Mouse (Mus musculus): ENCODE data around the gene 9130213A22Rik. TPM values are rescaled to one million over a fixed set of nuclear protein-coding genes. Genes with fewer than 3 reads are reported as not detected.

The 9130213A22Rik gene
- polyA plus RNA-seq, 1 experiment = 1.3 TPM

DNA sequence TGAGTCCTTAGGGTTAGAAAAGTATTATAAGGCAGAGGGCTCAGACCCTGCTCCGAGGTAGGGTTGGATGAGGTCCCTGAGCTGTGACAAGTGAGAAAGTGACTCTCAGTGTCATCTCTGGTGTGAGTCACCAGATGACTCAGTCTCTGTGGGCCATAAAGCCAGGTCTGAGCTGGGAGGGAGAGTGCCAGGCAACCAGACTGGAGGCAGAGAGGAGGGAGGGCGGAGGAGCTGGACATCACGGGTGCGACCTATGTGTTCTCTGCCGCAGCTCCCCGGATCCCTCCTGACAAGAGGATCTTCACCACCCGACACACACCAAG, 20.0 kb downstream of the 9130213A22Rik start:
- TF ChIP-seq GATA1 (IDR thresholded peaks at IDR 0.05; ENCODE audit: borderline replicate concordance, low read length) = no peak
- TF ChIP-seq FLI1 (IDR thresholded peaks at IDR 0.05; ENCODE audit: low read length) = no peak
- peaks cover 74% of the 10 kb centered on the region for H3K36me3 ChIP-seq (replicated peaks; ENCODE audit: low read length)
- peak overlapping the region; percentile 67 for H3K4me3 ChIP-seq (replicated peaks)
- peaks cover 92% of the 10 kb centered on the region for H3K4me1 ChIP-seq
- H3K9me3 ChIP-seq = no peaks in the 10 kb centered on the region
- no peaks in the 10 kb centered on the region for H3K27me3 ChIP-seq (replicated peaks)

DNA sequence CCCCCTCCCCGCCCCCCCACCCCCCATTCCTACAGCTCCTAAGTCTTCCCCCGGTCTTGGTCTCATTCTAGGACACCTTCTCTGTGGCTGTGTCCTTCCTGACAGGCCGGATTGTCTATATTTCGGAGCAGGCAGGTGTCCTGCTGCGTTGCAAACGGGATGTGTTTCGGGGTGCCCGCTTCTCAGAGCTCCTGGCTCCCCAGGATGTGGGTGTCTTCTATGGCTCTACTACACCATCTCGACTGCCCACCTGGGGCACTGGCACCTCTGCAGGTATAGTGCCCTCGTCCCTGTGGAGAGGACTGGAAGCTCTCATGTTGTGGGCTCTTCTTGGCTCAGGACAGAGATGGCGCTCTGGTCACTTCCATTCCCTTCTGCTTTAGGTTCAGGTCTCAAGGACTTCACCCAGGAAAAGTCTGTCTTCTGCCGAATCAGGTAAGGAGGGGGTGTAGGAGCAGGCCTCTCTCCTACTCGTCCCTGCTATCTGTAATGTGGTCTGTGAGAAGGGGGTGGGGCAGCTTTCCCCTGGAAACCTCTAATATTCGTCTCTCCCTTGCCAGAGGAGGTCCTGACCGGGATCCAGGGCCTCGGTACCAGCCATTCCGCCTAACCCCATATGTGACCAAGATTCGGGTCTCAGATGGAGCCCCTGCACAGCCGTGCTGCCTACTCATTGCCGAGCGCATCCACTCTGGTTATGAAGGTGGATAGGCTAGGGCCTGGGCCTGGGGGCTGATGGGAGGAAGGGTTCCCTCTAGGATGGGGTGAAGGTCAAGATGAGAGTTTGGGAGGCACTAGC, 20.6 kb downstream of the 9130213A22Rik start:
- peaks cover 94% of the 10 kb centered on the region for H3K4me1 ChIP-seq
- H3K27me3 ChIP-seq (replicated peaks) = no peaks in the 10 kb centered on the region
- no peaks in the 10 kb centered on the region for H3K9me3 ChIP-seq
- peaks cover 68% of the 10 kb centered on the region for H3K36me3 ChIP-seq (replicated peaks; ENCODE audit: low read length)
- TF ChIP-seq GATA1 (IDR thresholded peaks at IDR 0.05; ENCODE audit: borderline replicate concordance, low read length) (no peak), FLI1 (IDR thresholded peaks at IDR 0.05; ENCODE audit: low read length) (no peak)
- peak overlapping the region; percentile 67 for H3K4me3 ChIP-seq (replicated peaks)

DNA sequence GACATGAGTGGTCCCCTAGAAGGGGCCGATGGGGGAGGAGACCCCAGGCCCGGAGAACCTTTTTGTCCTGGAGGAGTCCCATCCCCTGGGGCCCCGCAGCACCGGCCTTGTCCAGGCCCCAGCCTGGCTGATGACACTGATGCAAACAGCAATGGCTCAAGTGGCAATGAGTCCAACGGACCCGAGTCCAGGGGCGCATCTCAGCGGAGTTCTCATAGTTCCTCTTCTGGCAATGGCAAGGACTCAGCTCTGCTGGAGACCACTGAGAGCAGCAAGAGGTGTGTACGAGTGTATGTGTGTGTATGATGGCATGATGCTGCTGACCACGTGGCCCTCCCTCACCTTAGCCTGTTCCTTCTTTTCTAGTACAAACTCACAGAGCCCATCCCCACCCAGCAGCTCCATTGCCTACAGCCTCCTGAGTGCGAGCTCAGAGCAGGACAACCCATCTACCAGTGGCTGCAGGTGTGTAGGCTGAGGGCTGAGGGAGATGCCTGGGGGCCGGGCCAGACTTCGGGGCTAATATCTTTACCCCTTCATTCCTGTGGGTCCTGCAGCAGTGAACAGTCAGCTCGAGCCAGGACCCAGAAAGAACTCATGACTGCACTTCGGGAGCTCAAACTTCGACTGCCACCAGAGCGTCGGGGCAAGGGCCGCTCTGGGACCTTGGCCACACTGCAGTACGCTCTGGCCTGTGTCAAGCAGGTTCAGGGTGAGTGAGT, 21.6 kb downstream of the 9130213A22Rik start:
- Histone ChIP-seq H3K4me1 (peaks cover 96% of the 10 kb centered on the region), H3K4me3 (replicated peaks) (peak overlapping the region; percentile 93), H3K27me3 (replicated peaks) (no peaks in the 10 kb centered on the region), H3K36me3 (replicated peaks; ENCODE audit: low read length) (peaks cover 58% of the 10 kb centered on the region), H3K9me3 (no peaks in the 10 kb centered on the region)
- TF ChIP-seq FLI1 (IDR thresholded peaks at IDR 0.05; ENCODE audit: low read length) (no peak), GATA1 (IDR thresholded peaks at IDR 0.05; ENCODE audit: borderline replicate concordance, low read length) (no peak)

DNA sequence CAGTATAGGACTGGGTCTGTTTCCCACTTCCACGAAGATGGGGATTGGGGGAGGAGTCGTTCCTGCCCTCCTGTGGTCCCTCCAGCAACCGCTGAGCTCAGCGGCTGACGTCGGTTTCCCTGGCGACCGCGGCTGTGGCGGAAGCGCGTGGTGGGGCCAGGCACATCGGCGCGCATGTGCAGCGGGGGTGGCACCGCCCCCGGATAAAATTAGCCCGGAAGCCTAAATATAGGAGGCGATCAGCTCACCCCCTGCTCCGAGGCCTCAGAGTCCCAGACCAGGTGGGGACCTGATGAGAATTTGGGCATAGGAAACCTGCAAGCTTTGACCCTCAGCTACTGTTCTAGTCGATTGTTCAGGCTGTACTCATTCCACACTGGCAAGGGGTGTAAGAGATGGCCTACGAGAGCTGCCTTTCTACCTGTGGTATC, 22.5 kb downstream of the 9130213A22Rik start:
- no peaks in the 10 kb centered on the region for H3K27me3 ChIP-seq (replicated peaks)
- H3K9me3 ChIP-seq = no peaks in the 10 kb centered on the region
- peaks cover 96% of the 10 kb centered on the region for H3K4me1 ChIP-seq
- H3K4me3 ChIP-seq (replicated peaks) = peak overlapping the region; percentile 93
- H3K36me3 ChIP-seq (replicated peaks; ENCODE audit: low read length) = peaks cover 49% of the 10 kb centered on the region
- TF ChIP-seq GATA1 (IDR thresholded peaks at IDR 0.05; ENCODE audit: borderline replicate concordance, low read length) (no peak), FLI1 (IDR thresholded peaks at IDR 0.05; ENCODE audit: low read length) (peak; percentile 24; the same call in 1 of the 2 replicates)

DNA sequence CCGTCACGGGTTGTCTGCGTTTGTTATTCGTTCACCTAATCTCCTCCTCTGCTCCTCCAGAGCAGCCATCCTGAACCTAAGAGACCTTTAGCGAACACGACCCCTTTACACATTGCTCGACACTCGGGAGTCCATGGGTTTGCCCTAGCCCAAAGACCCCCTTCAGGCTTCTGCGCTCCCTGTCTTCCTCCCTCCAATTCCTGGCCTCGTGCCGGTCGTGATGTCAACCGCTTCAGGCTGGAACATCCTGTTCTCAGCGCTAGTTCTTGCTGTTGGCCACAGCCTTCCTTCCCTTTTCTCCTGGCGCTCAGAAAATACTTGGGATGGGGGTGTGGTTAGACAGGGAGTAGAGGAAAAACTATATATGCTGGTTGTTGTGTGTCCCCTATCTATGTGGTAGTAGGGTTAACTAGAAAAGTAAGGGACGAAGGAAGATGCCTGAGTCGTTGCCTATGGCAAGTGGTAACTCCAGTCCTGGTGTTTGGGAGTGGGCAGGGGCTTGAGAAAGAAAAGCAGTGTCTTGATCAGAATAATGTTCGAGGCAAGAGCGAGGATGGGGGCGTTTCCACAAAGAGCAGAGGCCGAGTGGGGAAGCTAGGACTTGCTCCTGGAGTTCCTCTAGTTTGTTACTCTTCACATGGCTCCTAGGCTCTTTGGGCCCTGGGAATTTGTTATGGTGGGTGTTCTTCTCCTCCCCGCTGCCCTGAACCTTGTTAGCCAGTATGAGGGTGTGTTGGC, 23.0 kb downstream of the 9130213A22Rik start:
- H3K9me3 ChIP-seq = no peaks in the 10 kb centered on the region
- peaks cover 44% of the 10 kb centered on the region for H3K36me3 ChIP-seq (replicated peaks; ENCODE audit: low read length)
- TF ChIP-seq FLI1 (IDR thresholded peaks at IDR 0.05; ENCODE audit: low read length) = no peak
- no peak for TF ChIP-seq GATA1 (IDR thresholded peaks at IDR 0.05; ENCODE audit: borderline replicate concordance, low read length)
- peaks cover 93% of the 10 kb centered on the region for H3K4me1 ChIP-seq
- H3K27me3 ChIP-seq (replicated peaks) = no peaks in the 10 kb centered on the region
- H3K4me3 ChIP-seq (replicated peaks) = peak overlapping the region; percentile 93

DNA sequence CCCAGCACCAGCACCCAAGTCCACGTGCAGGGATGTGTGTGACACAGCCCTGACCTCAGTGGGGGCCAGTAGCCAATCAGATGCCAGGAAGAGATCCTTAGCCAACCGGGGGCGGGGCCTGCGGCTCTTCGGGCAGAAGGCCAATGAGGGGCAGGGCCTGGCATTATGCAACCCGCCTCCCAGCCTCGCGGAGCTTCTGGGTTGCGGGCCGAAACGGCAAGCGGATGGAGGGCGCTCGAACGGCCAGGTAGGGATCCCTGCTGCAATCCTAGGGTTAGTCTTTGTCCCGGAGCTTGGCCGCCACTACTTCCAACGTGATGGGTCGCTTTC, 23.7 kb downstream of the 9130213A22Rik start:
- Histone ChIP-seq H3K27me3 (replicated peaks) (no peaks in the 10 kb centered on the region), H3K36me3 (replicated peaks; ENCODE audit: low read length) (peaks cover 37% of the 10 kb centered on the region), H3K9me3 (no peaks in the 10 kb centered on the region), H3K4me3 (replicated peaks) (peak overlapping the region; percentile 93), H3K4me1 (peaks cover 93% of the 10 kb centered on the region)
- TF ChIP-seq FLI1 (IDR thresholded peaks at IDR 0.05; ENCODE audit: low read length) (no peak), GATA1 (IDR thresholded peaks at IDR 0.05; ENCODE audit: borderline replicate concordance, low read length) (no peak)

DNA sequence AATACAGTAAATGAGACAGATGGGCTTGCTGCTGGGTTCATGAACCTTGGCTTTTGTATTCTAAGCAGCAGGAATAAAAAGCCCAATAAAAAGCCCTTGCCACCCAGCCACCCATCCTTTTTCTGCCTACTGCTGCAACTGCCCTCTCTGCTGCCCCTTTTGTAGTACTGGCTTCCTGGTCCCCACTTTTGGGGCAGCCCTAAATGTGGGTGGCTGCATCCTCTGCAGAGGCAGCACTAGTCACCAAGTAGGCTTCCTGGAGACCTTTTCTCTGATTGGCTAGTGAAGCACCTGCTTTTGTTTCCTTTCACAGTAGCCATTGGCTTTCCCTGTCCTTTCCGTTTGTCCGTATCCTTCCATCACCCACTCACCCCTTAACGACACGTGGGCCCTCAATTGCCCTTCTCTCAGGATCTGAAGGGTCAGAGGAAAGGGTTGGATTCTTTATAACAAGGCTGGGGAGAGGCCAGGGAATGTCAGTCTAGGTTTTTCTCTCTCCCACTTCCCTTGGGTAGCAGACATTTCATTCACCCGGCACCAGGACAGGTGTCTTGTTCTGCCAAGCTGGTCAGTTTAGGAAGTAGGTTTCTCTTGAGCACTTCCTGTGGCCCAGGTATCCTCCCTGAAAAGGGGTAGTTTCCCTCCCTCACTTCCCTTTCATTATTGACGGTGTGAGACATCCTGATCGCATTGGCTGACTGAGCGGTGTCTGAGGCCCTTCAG, 24.2 kb downstream of the 9130213A22Rik start:
- no peaks in the 10 kb centered on the region for H3K9me3 ChIP-seq
- TF ChIP-seq GATA1 (IDR thresholded peaks at IDR 0.05; ENCODE audit: borderline replicate concordance, low read length) (no peak), FLI1 (IDR thresholded peaks at IDR 0.05; ENCODE audit: low read length) (no peak)
- H3K27me3 ChIP-seq (replicated peaks) = no peaks in the 10 kb centered on the region
- peaks cover 32% of the 10 kb centered on the region for H3K36me3 ChIP-seq (replicated peaks; ENCODE audit: low read length)
- H3K4me3 ChIP-seq (replicated peaks) = peak overlapping the region; percentile 93
- H3K4me1 ChIP-seq = peaks cover 92% of the 10 kb centered on the region

DNA sequence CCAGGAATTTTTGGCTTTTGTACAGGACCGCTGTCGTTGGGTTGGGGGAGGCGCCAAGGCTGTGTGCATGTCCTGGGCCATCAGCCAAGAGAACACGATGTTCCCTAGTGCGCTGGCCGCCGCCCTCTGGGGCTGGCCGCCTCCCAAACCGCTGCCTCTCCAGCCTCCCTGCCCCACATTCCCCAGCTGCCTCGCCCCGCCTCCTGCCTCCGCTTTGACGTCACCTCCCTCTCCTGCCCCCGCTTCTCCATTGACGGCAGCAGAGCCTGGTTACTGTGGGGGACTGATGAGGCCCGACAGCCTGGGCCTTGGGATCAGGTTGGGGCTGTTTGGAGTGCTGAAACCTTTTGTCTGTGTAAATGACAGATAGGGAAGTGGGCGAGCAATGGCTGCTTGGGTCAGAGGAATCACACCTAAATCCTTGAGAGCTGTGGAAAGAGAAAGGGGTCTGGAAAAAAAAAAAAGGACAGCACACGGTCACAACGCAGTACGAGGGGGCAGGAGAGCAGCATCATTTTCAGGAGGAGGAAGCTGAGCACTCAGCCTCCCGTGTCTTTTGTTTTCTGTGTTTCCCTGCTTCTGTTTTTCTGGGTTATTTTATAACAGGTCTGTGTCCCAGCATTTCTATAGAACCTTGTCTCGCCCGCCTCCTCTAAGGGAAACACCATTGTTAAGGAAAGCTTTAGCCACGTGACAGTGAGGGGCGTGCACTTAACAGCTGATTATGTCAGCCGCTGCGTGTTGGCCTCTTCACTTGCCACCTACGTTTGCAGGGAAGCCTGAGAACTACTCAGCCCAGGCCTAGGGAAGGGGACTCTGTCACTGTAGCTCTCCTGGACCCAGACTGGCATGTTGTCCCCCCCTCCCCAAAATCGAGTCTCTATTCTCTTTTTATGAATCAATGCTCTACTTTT, 25.1 kb downstream of the 9130213A22Rik start:
- no peak for TF ChIP-seq GATA1 (IDR thresholded peaks at IDR 0.05; ENCODE audit: borderline replicate concordance, low read length)
- no peak for TF ChIP-seq FLI1 (IDR thresholded peaks at IDR 0.05; ENCODE audit: low read length)
- Histone ChIP-seq H3K27me3 (replicated peaks) (no peaks in the 10 kb centered on the region), H3K36me3 (replicated peaks; ENCODE audit: low read length) (peaks cover 30% of the 10 kb centered on the region), H3K4me3 (replicated peaks) (peak overlapping the region; percentile 93), H3K4me1 (peaks cover 92% of the 10 kb centered on the region), H3K9me3 (no peaks in the 10 kb centered on the region)

Measured in megakaryocyte, embryonic 14.5 days (primary cell).